Mouse (Mus musculus) kidney, embryonic 14.5 days (tissue): ENCODE measurements around the gene Bdnf. TPM values are rescaled to one million over a fixed set of nuclear protein-coding genes. Genes with fewer than 3 reads are reported as not detected.

Experiments used
- ATAC-seq: fragments of 200-750 bp; cut with Nextera tagmentation; 2 replicates; pipeline ENCODE4 v1.8.0; 2017; ENCODE audit warnings: moderate number of reproducible peaks, mild to moderate bottlenecking, moderate TSS enrichment, moderate library complexity; ENCODE audit not compliant: low FRiP score, low TSS enrichment
- H3K27ac ChIP-seq: fragments of 300-500 bp; sonication (generic); 2 replicates; pipeline ENCODE4 v1.5.1; 2014; ENCODE audit warnings: low read depth, mild to moderate bottlenecking, low read length, moderate library complexity, mixed read lengths
- H3K27me3 ChIP-seq: fragments of 300-500 bp; sonication (generic); 2 replicates; pipeline ENCODE4 v1.6.1; 2014; ENCODE audit warnings: mild to moderate bottlenecking, low read length; ENCODE audit not compliant: control insufficient read depth, insufficient read depth
- H3K36me3 ChIP-seq: fragments of 300-500 bp; sonication (generic); 2 replicates; pipeline ENCODE4 v1.6.1; 2014; ENCODE audit warnings: low read length, mixed read lengths; ENCODE audit not compliant: control insufficient read depth, insufficient read depth
- H3K4me1 ChIP-seq: fragments of 300-500 bp; sonication (generic); 2 replicates; pipeline ENCODE4 v1.6.1; 2014; ENCODE audit warnings: low read length, mixed read lengths; ENCODE audit not compliant: control insufficient read depth, insufficient read depth
- H3K4me2 ChIP-seq: fragments of 300-500 bp; sonication (generic); replicated peaks from 2 replicates; pipeline ENCODE4 v1.6.1; 2014; ENCODE audit warnings: low read depth, mild to moderate bottlenecking, low read length
- H3K4me3 ChIP-seq: fragments of 300-500 bp; sonication (generic); 2 replicates; pipeline ENCODE4 v1.5.1; 2014; ENCODE audit warnings: mild to moderate bottlenecking, low read length
- H3K9ac ChIP-seq: fragments of 300-500 bp; sonication (generic); 2 replicates; pipeline ENCODE4 v1.6.1; 2014; ENCODE audit warnings: low read depth, mild to moderate bottlenecking, low read length, moderate library complexity
- H3K9me3 ChIP-seq: fragments of 300-500 bp; sonication (generic); 2 replicates; pipeline ENCODE4 v1.6.1; 2016; ENCODE audit warnings: low read length; ENCODE audit not compliant: control insufficient read depth
- WGBS: fragments of 180-500 bp; shearing (Covaris S2); extraction: QIAGEN DNeasy Blood & Tissue Kit; methylation state at CpG from one replicate; pipeline ENCODE4 v1.1.7; 2014; 5-methylcytosine and 5-hydroxymethylcytosine counted together
- polyA plus RNA-seq: library from polyadenylated mRNA; unstranded; fragments of >200 nt; fragmentation: Nextera tagmentation; extraction: Ambion mirVana; gene quantifications from 2 replicates; pipeline ENCODE4 v1.2.1, GENCODE M21; 2014

Gene Bdnf
- polyA plus RNA-seq, 1 experiment from 2014 or later: 0.79 TPM

- H3K4me2 ChIP-seq: no peak overlapping the region
- H3K27me3 ChIP-seq: peaks cover 46% of the 10 kb centered on the region
- no peak overlapping the region for H3K4me3 ChIP-seq
- H3K4me1 ChIP-seq: no peaks in the 10 kb centered on the region; the same call in 1 of the 2 replicates
- no peak overlapping the region for H3K27ac ChIP-seq
- H3K9me3 ChIP-seq: no peaks in the 10 kb centered on the region
- no peaks in the 10 kb centered on the region for H3K36me3 ChIP-seq
- no peak overlapping the region for H3K9ac ChIP-seq
- ATAC-seq: no peak
- 9% methylated on average over 4 of the region's 4 CpGs for WGBS
Measured at GRCm38 (mm10) chr2:109697151-109697550, 22.7 kb downstream of the Bdnf start.

- Histone ChIP-seq H3K27ac (no peak overlapping the region), H3K4me2 (no peak overlapping the region), H3K4me3 (no peak overlapping the region), H3K9me3 (no peaks in the 10 kb centered on the region), H3K9ac (no peak overlapping the region), H3K36me3 (no peaks in the 10 kb centered on the region), H3K27me3 (peaks cover 20% of the 10 kb centered on the region), H3K4me1 (no peaks in the 10 kb centered on the region)
- 68% methylated on average over 5 of the region's 5 CpGs for WGBS
- no peak for ATAC-seq
Measured at GRCm38 (mm10) chr2:109700291-109700690, 25.8 kb downstream of the Bdnf start.

DNA sequence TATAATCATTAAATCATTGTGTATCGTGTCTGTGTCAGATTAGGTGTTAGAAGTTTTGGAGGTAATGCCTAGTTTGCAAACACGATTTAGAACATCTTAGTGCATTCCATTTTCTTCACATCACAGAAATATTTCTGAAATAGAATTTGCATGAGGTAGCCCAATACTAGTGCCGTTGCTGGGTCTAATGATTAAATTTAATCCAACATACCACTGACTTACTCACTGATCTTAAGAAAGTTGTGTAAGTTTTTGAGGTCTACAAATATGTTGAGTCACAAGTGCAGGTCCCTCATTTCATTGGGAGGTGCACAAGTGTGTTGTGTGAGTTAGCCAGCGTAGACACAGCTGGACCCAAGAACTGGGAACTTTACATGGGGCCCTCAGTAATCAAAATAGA is 29.1 kb downstream of the Bdnf start:
- no peaks in the 10 kb centered on the region for H3K36me3 ChIP-seq
- no peak overlapping the region for H3K4me2 ChIP-seq
- no peak for ATAC-seq
- H3K4me1 ChIP-seq: no peaks in the 10 kb centered on the region
- no peak overlapping the region for H3K4me3 ChIP-seq
- H3K27me3 ChIP-seq: 0 out of 2 replicates have a peak, but pooled peaks cover 4% of the 10 kb centered on the region
- H3K9ac ChIP-seq: no peak overlapping the region
- no peak overlapping the region for H3K27ac ChIP-seq
- 85% methylated on average over 4 of the region's 4 CpGs for WGBS
- H3K9me3 ChIP-seq: no peaks in the 10 kb centered on the region

GRCm38 (mm10) chr2:109704053-109704452 is 29.6 kb downstream of the Bdnf start:
- Histone ChIP-seq H3K9ac (no peak overlapping the region), H3K4me3 (no peak overlapping the region), H3K4me2 (no peak overlapping the region), H3K27ac (no peak overlapping the region), H3K27me3 (no peaks in the 10 kb centered on the region), H3K4me1 (no peaks in the 10 kb centered on the region), H3K36me3 (no peaks in the 10 kb centered on the region), H3K9me3 (no peaks in the 10 kb centered on the region)
- no peak for ATAC-seq
- WGBS: 85% methylated on average over 5 of the region's 5 CpGs

DNA sequence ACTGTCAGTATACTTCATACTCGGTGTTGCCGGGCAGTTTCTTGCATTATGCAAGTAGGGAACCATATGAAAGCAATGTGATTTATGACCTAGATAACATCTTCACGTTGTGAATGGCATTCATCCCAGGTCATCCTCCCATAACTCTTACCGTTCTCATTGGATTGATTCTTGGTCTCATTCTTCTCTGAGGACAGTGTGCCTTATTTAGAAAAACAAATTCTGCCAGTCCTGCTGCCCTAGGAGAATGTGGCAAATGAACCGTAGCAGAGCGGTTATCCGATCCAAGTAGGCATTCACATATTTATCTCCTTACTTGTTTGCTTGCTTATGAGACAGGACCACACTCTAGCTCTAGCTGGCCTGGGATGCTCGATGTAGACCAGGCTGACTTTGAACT is 32.0 kb downstream of the Bdnf start:
- Histone ChIP-seq H3K4me1 (no peaks in the 10 kb centered on the region), H3K4me3 (no peak overlapping the region), H3K9ac (no peak overlapping the region), H3K9me3 (no peaks in the 10 kb centered on the region), H3K27me3 (no peaks in the 10 kb centered on the region), H3K4me2 (no peak overlapping the region), H3K27ac (no peak overlapping the region), H3K36me3 (no peaks in the 10 kb centered on the region)
- ATAC-seq: no peak
- 51% methylated on average over 8 of the region's 8 CpGs for WGBS

- WGBS: 74% methylated on average over 7 of the region's 7 CpGs
- H3K9me3 ChIP-seq: no peaks in the 10 kb centered on the region
- no peak overlapping the region for H3K27ac ChIP-seq
- H3K9ac ChIP-seq: no peak overlapping the region
- H3K4me3 ChIP-seq: no peak overlapping the region
- H3K4me2 ChIP-seq: no peak overlapping the region
- H3K36me3 ChIP-seq: no peaks in the 10 kb centered on the region
- no peaks in the 10 kb centered on the region for H3K4me1 ChIP-seq
- H3K27me3 ChIP-seq: no peaks in the 10 kb centered on the region
- ATAC-seq: no peak
Measured at GRCm38 (mm10) chr2:109709346-109709745, 34.8 kb downstream of the Bdnf start.

GRCm38 (mm10) chr2:109711049-109711448 is 36.5 kb downstream of the Bdnf start:
- Histone ChIP-seq H3K9me3 (no peaks in the 10 kb centered on the region), H3K4me3 (no peak overlapping the region), H3K9ac (no peak overlapping the region), H3K27me3 (no peaks in the 10 kb centered on the region), H3K36me3 (no peaks in the 10 kb centered on the region), H3K27ac (no peak overlapping the region), H3K4me1 (no peaks in the 10 kb centered on the region), H3K4me2 (no peak overlapping the region)
- WGBS: 91% methylated on average over 1 of the region's 1 CpGs
- no peak for ATAC-seq

- no peak overlapping the region for H3K4me2 ChIP-seq
- no peaks in the 10 kb centered on the region for H3K4me1 ChIP-seq
- no peak overlapping the region for H3K27ac ChIP-seq
- no peaks in the 10 kb centered on the region for H3K27me3 ChIP-seq
- 85% methylated on average over 3 of the region's 3 CpGs for WGBS
- no peak overlapping the region for H3K9ac ChIP-seq
- no peak for ATAC-seq
- H3K4me3 ChIP-seq: no peak overlapping the region
- H3K36me3 ChIP-seq: no peaks in the 10 kb centered on the region
- H3K9me3 ChIP-seq: no peaks in the 10 kb centered on the region
Measured at GRCm38 (mm10) chr2:109725261-109725660, 50.8 kb downstream of the Bdnf start.

GRCm38 (mm10) chr2:109725831-109726230 is 51.3 kb downstream of the Bdnf start:
- H3K27ac ChIP-seq: no peak overlapping the region
- no peaks in the 10 kb centered on the region for H3K36me3 ChIP-seq
- H3K9ac ChIP-seq: no peak overlapping the region
- H3K4me1 ChIP-seq: no peaks in the 10 kb centered on the region
- WGBS: 60% methylated on average over 6 of the region's 6 CpGs
- H3K4me3 ChIP-seq: no peak overlapping the region
- ATAC-seq: no peak
- no peaks in the 10 kb centered on the region for H3K27me3 ChIP-seq
- no peaks in the 10 kb centered on the region for H3K9me3 ChIP-seq
- no peak overlapping the region for H3K4me2 ChIP-seq

DNA sequence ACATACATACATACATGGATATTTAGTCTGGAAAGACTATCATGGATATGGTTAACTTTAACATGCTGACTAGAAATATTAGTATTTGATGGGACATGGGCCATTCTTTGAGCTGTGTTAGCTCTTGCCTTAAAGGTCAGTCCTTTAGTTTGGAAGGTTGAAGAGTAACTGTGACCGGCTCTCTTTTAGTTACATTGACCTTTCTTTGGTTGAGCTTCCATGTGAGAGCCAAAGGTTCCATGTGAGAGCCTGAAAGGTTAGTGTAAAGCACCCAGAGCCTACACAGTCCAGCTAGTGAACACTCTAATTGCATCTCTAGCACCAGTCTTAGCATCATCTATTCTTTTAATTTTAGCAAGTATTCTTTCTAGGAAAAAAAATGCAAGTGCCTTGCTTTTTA is 54.7 kb downstream of the Bdnf start:
- Histone ChIP-seq H3K4me3 (no peak overlapping the region), H3K27ac (no peak overlapping the region), H3K9ac (no peak overlapping the region), H3K4me2 (no peak overlapping the region), H3K9me3 (no peaks in the 10 kb centered on the region), H3K27me3 (no peaks in the 10 kb centered on the region), H3K36me3 (no peaks in the 10 kb centered on the region), H3K4me1 (no peaks in the 10 kb centered on the region)
- ATAC-seq: no peak
- WGBS: 84% methylated on average over 1 of the region's 1 CpGs
